Mouse (Mus musculus) neural tube, embryonic 11.5 days (tissue): Measurements from ENCODE around the gene Cabp4. TPM values are rescaled to one million over a fixed set of nuclear protein-coding genes. Genes with fewer than 3 reads are reported as not detected.
"Not testable (repeated sequence)": the region's sequence is repeated elsewhere in the genome, so short reads cannot be mapped to it uniquely, and the experiment has no call there.

Source experiments
- ATAC-seq: fragments of 200-750 bp; cut with Nextera tagmentation; 2 replicates; pipeline ENCODE4 v1.8.0; 2017; ENCODE audit warnings: moderate number of reproducible peaks, mild to moderate bottlenecking, moderate TSS enrichment, moderate library complexity; ENCODE audit not compliant: insufficient read depth, low FRiP score, low TSS enrichment
- DNase-seq: peaks from one replicate; pipeline ENCODE4 v3.0.0-alpha.2; 2015; ENCODE audit warnings: low spot score
- H3K27ac ChIP-seq: fragments of 300-500 bp; sonication (generic); 2 replicates; pipeline ENCODE4 v1.5.1; 2014; ENCODE audit warnings: low read depth, mild to moderate bottlenecking, low read length
- H3K27me3 ChIP-seq: fragments of 300-500 bp; sonication (generic); 2 replicates; pipeline ENCODE4 v1.6.1; 2014; ENCODE audit warnings: mild to moderate bottlenecking, low read length, mixed read lengths; ENCODE audit not compliant: control insufficient read depth, insufficient read depth
- H3K36me3 ChIP-seq: fragments of 300-500 bp; sonication (generic); 2 replicates; pipeline ENCODE4 v1.6.1; 2014; ENCODE audit warnings: mild to moderate bottlenecking, low read length, moderate library complexity, mixed read lengths; ENCODE audit not compliant: control insufficient read depth, insufficient read depth
- H3K4me1 ChIP-seq: fragments of 300-500 bp; sonication (generic); 2 replicates; pipeline ENCODE4 v1.6.1; 2014; ENCODE audit warnings: low read length, mixed read lengths; ENCODE audit not compliant: control insufficient read depth, insufficient read depth
- H3K4me2 ChIP-seq: fragments of 300-500 bp; sonication (generic); 2 replicates; pipeline ENCODE4 v1.6.1; 2014; ENCODE audit warnings: low read depth, mild to moderate bottlenecking, moderate library complexity
- H3K4me3 ChIP-seq: fragments of 300-500 bp; sonication (generic); 2 replicates; pipeline ENCODE4 v1.5.1; 2014; ENCODE audit warnings: low read depth, low read length
- H3K9ac ChIP-seq: fragments of 300-500 bp; sonication (generic); 2 replicates; pipeline ENCODE4 v1.6.1; 2014; ENCODE audit warnings: mild to moderate bottlenecking, low read length
- H3K9me3 ChIP-seq: fragments of 300-500 bp; sonication (generic); 2 replicates; pipeline ENCODE4 v1.6.1; 2016; ENCODE audit warnings: low read length; ENCODE audit not compliant: control insufficient read depth
- WGBS: fragments of 180-500 bp; shearing (Covaris S2); extraction: QIAGEN DNeasy Blood & Tissue Kit; methylation state at CpG from one replicate; pipeline ENCODE4 v1.1.7; 2014; 5-methylcytosine and 5-hydroxymethylcytosine counted together
- polyA plus RNA-seq: library from polyadenylated mRNA; unstranded; fragments of >200 nt; fragmentation: Nextera tagmentation; extraction: Ambion mirVana; gene quantifications from 2 replicates; pipeline ENCODE4 v1.2.1, GENCODE M21; 2014

Cabp4 gene
- polyA plus RNA-seq, 1 experiment from 2014 or later, result not detected

- not testable (repeated sequence) for H3K36me3 ChIP-seq, H3K9me3 ChIP-seq, DNase-seq, H3K27ac ChIP-seq, H3K27me3 ChIP-seq
- Histone ChIP-seq H3K4me3 (peak overlapping the region; percentile 75), H3K9ac (peak overlapping the region; percentile 14; the same call in 1 of the 2 replicates), H3K4me1 (peaks cover 12% of the 10 kb centered on the region), H3K4me2 (peak overlapping the region; percentile 30)
- ATAC-seq, result peak; percentile 54
- WGBS, result 29% methylated on average over 3 of the region's 4 CpGs
Measured at GRCm38 (mm10) chr19:4125268-4125667, 18.6 kb downstream of the Cabp4 start.

GRCm38 (mm10) chr19:4124432-4124831, 19.4 kb downstream of the Cabp4 start:
- Histone ChIP-seq H3K9me3 (no peaks in the 10 kb centered on the region), H3K27ac (no peak overlapping the region), H3K36me3 (no peaks in the 10 kb centered on the region), H3K4me2 (no peak overlapping the region), H3K9ac (no peak overlapping the region), H3K4me3 (no peak overlapping the region), H3K4me1 (peaks cover 12% of the 10 kb centered on the region), H3K27me3 (no peaks in the 10 kb centered on the region)
- 74% methylated on average over 4 of the region's 4 CpGs for WGBS
- no peak for ATAC-seq
- no peak for DNase-seq

DNA sequence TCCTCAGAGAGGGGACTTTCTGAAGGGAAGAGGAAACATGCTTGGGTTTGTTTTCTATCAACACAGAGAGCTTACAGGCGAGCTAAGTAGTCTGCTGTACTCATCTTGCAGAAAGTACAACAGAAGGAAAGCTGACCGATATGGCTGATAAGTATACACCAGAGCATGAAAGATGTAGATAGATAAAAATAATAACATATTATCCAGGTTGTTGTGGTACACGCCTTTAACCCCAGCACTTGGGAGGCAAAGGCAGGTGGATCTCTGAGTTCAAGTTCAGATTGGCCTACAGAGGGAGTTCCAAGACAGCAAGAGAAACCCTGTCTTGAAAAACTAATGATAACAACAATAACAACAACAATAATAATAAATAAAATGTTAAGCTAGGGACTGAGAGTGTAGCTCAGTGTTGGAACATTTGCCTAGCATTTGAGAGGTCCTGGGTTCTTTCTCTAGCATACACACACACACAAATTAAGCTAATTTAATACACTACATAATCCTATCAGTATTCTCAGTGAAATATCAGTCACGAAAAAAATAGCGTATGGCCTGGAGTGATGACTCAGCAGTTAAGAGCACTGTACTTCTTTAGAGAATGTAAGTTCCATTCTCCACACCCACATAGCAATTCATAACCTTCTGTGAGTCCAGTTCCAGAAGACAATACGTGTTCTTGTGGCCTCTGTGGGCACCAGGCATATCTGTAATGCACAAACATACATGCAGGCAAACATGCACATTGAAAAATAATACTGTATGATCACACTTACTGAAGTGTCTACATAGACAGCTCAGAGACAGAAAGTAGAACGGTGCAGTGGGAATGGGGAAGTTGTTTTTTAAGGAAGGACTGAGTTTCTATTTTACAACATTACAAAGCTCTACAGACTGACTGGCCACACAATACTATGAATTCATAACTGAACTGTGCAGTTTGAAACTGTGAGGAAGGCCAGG, 21.1 kb downstream of the Cabp4 start:
- 88% methylated on average over 7 of the region's 7 CpGs for whole genome bisulfite sequencing
- no peaks in the 10 kb centered on the region for H3K9me3 ChIP-seq
- no peak for ATAC-seq

GRCm38 (mm10) chr19:4121896-4122295, 21.9 kb downstream of the Cabp4 start:
- not testable (repeated sequence) for H3K27me3 ChIP-seq, H3K4me3 ChIP-seq, H3K4me1 ChIP-seq, ATAC-seq, H3K9me3 ChIP-seq, H3K4me2 ChIP-seq, DNase-seq, H3K27ac ChIP-seq, H3K9ac ChIP-seq, H3K36me3 ChIP-seq
- WGBS, result 63% methylated on average over 6 of the region's 6 CpGs

More for the DNA sequence above, 21.1 kb downstream of the Cabp4 start:
- no peak overlapping the region for H3K27ac ChIP-seq
- H3K27me3 ChIP-seq, result no peaks in the 10 kb centered on the region
- H3K4me3 ChIP-seq, result no peak overlapping the region
- DNase-seq, result no peak
- H3K4me2 ChIP-seq, result no peak overlapping the region
- no peak overlapping the region for H3K9ac ChIP-seq
- H3K4me1 ChIP-seq, result peaks cover 12% of the 10 kb centered on the region
- H3K36me3 ChIP-seq, result no peaks in the 10 kb centered on the region

- peak; percentile 97 for DNase-seq
- Histone ChIP-seq H3K27me3 (no peaks in the 10 kb centered on the region), H3K4me3 (peak overlapping the region; percentile 32), H3K9ac (peak overlapping the region; percentile 51), H3K27ac (peak overlapping the region; percentile 58), H3K4me1 (0 out of 2 replicates have a peak, but pooled peaks cover 3% of the 10 kb centered on the region), H3K4me2 (peak overlapping the region; percentile 38), H3K9me3 (no peaks in the 10 kb centered on the region), H3K36me3 (no peaks in the 10 kb centered on the region)
- 2% methylated on average over 38 of the region's 38 CpGs for WGBS
- peak; percentile 77 for ATAC-seq
Measured at GRCm38 (mm10) chr19:4121097-4121805, 22.6 kb downstream of the Cabp4 start.

- Histone ChIP-seq H3K9ac (no peak overlapping the region), H3K9me3 (no peaks in the 10 kb centered on the region), H3K4me1 (0 out of 2 replicates have a peak, but pooled peaks cover 3% of the 10 kb centered on the region), H3K27ac (no peak overlapping the region), H3K36me3 (peaks cover 5% of the 10 kb centered on the region), H3K4me2 (peak overlapping the region; percentile 38), H3K27me3 (no peaks in the 10 kb centered on the region), H3K4me3 (peak overlapping the region; percentile 32; the same call in 1 of the 2 replicates)
- 98% methylated on average over 2 of the region's 2 CpGs for WGBS
- DNase-seq (no peak), ATAC-seq (no peak)
Measured at GRCm38 (mm10) chr19:4120496-4120895, 23.3 kb downstream of the Cabp4 start.

GRCm38 (mm10) chr19:4119716-4120487, 23.9 kb downstream of the Cabp4 start:
- ATAC-seq (no peak), DNase-seq (no peak)
- Histone ChIP-seq H3K27me3 (no peaks in the 10 kb centered on the region), H3K9me3 (no peaks in the 10 kb centered on the region), H3K4me1 (0 out of 2 replicates have a peak, but pooled peaks cover 3% of the 10 kb centered on the region), H3K27ac (no peak overlapping the region), H3K9ac (no peak overlapping the region), H3K4me2 (no peak overlapping the region; the same call in 1 of the 2 replicates), H3K4me3 (no peak overlapping the region), H3K36me3 (peaks cover 10% of the 10 kb centered on the region)
- WGBS, result 91% methylated on average over 6 of the region's 6 CpGs

DNA sequence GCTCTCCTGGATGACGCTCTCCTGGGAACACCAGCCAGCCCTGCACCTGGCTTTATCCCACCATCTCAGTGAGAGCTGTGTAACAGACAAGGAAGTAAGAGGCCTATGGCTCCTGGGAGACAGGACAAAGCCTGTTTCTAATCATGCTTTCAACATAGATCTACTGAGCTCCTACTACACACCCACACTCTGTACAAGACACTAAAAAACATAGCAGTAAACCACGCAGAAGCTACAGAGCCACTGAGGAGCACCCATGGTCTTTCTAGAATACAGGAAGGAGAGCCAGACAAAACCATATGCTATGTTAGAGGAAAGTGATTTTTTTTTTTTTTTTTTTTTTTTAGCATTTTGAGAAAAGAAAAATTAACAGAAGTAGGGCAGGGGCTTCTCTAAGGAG, 25.5 kb downstream of the Cabp4 start:
- no peaks in the 10 kb centered on the region for H3K27me3 ChIP-seq
- H3K27ac ChIP-seq, result no peak overlapping the region
- ATAC-seq (no peak), DNase-seq (no peak)
- no peaks in the 10 kb centered on the region for H3K9me3 ChIP-seq
- H3K4me3 ChIP-seq, result no peak overlapping the region
- H3K36me3 ChIP-seq, result peaks cover 15% of the 10 kb centered on the region
- H3K4me1 ChIP-seq, result 0 out of 2 replicates have a peak, but pooled peaks cover 3% of the 10 kb centered on the region
- H3K4me2 ChIP-seq, result no peak overlapping the region
- no peak overlapping the region for H3K9ac ChIP-seq
- 97% methylated on average over 2 of the region's 2 CpGs for WGBS
